In the genomic region with DNA sequence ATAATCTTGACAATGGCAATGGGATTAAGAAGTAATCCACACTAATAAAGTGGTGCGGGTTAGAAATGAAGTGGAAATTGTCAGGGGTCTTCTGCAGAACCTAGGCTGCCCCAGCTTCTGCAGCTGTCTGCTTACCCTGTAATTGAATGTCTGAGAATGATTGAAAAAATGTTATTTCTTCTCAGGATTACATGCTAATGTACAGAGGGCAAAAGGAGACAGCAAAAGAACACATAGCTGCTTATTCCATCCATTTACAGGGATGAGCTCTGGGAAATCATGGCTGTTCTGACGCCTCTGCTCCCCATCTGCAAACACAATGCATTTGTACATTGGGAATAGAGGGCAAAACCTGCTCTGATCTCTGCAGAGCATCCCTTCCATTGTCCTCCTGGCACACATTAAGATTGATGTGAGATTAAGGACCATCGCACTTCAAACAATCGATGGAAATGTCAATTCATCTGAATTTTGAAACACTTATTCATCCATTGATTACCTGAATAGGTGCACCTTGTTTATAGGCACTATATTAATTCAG, we compare ENCODE assay signal across 19 mouse cellular contexts. TPM values are rescaled to one million over a fixed set of nuclear protein-coding genes. Genes with fewer than 3 reads are reported as not detected.
A peak's percentile ranks its signal among the peaks of the same experiment; 100 is the strongest.
DNase-seq lines count a peak whose midpoint lies in the region; ATAC-seq and TF ChIP-seq lines count a peak whose summit lies in the region.
"Had no signal": no experiment of that assay in that cellular context is flagged by ENCODE, and none has a peak within 500 bp of the region (broad histone marks: within the 10 kb centered on the region; RNA-seq: fewer than 3 reads in every experiment).

No protein-coding gene starts in this region.

- peak overlapping the region; percentile 55 for H3K9ac ChIP-seq in embryonic facial prominence, embryonic 14.5 days (ENCODE audit: low read depth, low read length)
- no peak overlapping the region; the same call in 1 of the 2 replicates for H3K9ac ChIP-seq in intestine, embryonic 16.5 days (ENCODE audit: low read depth, low read length)
- peak overlapping the region; percentile 45 for H3K9ac ChIP-seq in midbrain, embryonic 13.5 days (replicated peaks)
- H3K9ac ChIP-seq in lung, postnatal 0 days (replicated peaks; ENCODE audit: low read depth), result no peak overlapping the region
- H3K9ac ChIP-seq: heart, embryonic 15.5 days; limb, embryonic 15.5 days; lung, embryonic 15.5 days had no signal

- no peak for TF ChIP-seq CTCF in brain, embryonic 14.5 days (IDR thresholded peaks at IDR 0.05; ENCODE audit: borderline replicate concordance, extremely low read depth, insufficient read depth, insufficient read length)
- no peak for TF ChIP-seq CTCF in lung, postnatal 0 days (IDR thresholded peaks at IDR 0.05)

- H3K36me3 ChIP-seq in embryonic facial prominence, embryonic 14.5 days (ENCODE audit: control insufficient read depth, insufficient read depth, low read length), result no peaks in the 10 kb centered on the region
- no peaks in the 10 kb centered on the region for H3K36me3 ChIP-seq in intestine, embryonic 16.5 days (ENCODE audit: control insufficient read depth, insufficient read depth, low read length)
- no peaks in the 10 kb centered on the region for H3K36me3 ChIP-seq in midbrain, embryonic 13.5 days
- no peaks in the 10 kb centered on the region for H3K36me3 ChIP-seq in lung, postnatal 0 days (ENCODE audit: insufficient read depth, low read length)
- H3K36me3 ChIP-seq: G1E; heart, embryonic 15.5 days; limb, embryonic 15.5 days; lung, embryonic 15.5 days had no signal

- H3K9me3 ChIP-seq in embryonic facial prominence, embryonic 14.5 days (ENCODE audit: control insufficient read depth, low read length), result no peaks in the 10 kb centered on the region
- no peaks in the 10 kb centered on the region for H3K9me3 ChIP-seq in intestine, embryonic 16.5 days (ENCODE audit: control insufficient read depth, low read length)
- H3K9me3 ChIP-seq in midbrain, embryonic 13.5 days, result no peaks in the 10 kb centered on the region
- H3K9me3 ChIP-seq in lung, postnatal 0 days (ENCODE audit: low read length), result no peaks in the 10 kb centered on the region
- H3K9me3 ChIP-seq: G1E; heart, embryonic 15.5 days; limb, embryonic 15.5 days; lung, embryonic 15.5 days had no signal

- no peak for TF ChIP-seq POLR2A in brain, embryonic 14.5 days (IDR thresholded peaks at IDR 0.05; ENCODE audit: borderline replicate concordance, extremely low read depth, insufficient read depth, insufficient read length, poor library complexity, severe bottlenecking)

- peak overlapping the region; percentile 21 for H3K4me3 ChIP-seq in embryonic facial prominence, embryonic 14.5 days (ENCODE audit: low read depth, low read length)
- H3K4me3 ChIP-seq in intestine, embryonic 16.5 days (ENCODE audit: low read length), result peak overlapping the region; percentile 1; the same call in 1 of the 2 replicates
- H3K4me3 ChIP-seq in midbrain, embryonic 13.5 days (replicated peaks), result peak overlapping the region; percentile 24
- H3K4me3 ChIP-seq in lung, postnatal 0 days (ENCODE audit: low read depth, low read length), result no peak overlapping the region
- H3K4me3 ChIP-seq: heart, embryonic 15.5 days; lung, embryonic 15.5 days had no signal

- no peak for ATAC-seq in embryonic facial prominence, embryonic 14.5 days (ENCODE audit: low read depth)
- no peak for ATAC-seq in intestine, embryonic 16.5 days
- peak; percentile 73; the same call in 1 of the 2 replicates for ATAC-seq in midbrain, embryonic 13.5 days
- no peak for ATAC-seq in lung, postnatal 0 days
- no peak for ATAC-seq in inflammation-experienced regulatory T-cells, adult 6 months

- H3K27ac ChIP-seq in embryonic facial prominence, embryonic 14.5 days (replicated peaks; ENCODE audit: low read depth, low read length), result peak overlapping the region; percentile 61
- H3K27ac ChIP-seq in intestine, embryonic 16.5 days (ENCODE audit: low read length), result 0 out of 2 replicates have a peak overlapping the region, but pooled peaks have one; percentile 13
- peak overlapping the region; percentile 86 for H3K27ac ChIP-seq in midbrain, embryonic 13.5 days
- no peak overlapping the region for H3K27ac ChIP-seq in lung, postnatal 0 days (ENCODE audit: low read length)
- H3K27ac ChIP-seq: heart, embryonic 15.5 days; limb, embryonic 15.5 days; lung, embryonic 15.5 days had no signal

- peak overlapping the region; percentile 51 for H3K4me2 ChIP-seq in embryonic facial prominence, embryonic 14.5 days (ENCODE audit: low read depth, low read length)
- H3K4me2 ChIP-seq in intestine, embryonic 16.5 days (ENCODE audit: low read depth, low read length), result peak overlapping the region; percentile 6
- peak overlapping the region; percentile 46 for H3K4me2 ChIP-seq in midbrain, embryonic 13.5 days (replicated peaks)
- no peak overlapping the region for H3K4me2 ChIP-seq in lung, postnatal 0 days (replicated peaks; ENCODE audit: low read depth, low read length)
- H3K4me2 ChIP-seq: heart, embryonic 15.5 days; lung, embryonic 15.5 days had no signal

- no peak for TF ChIP-seq EP300 in lung, postnatal 0 days (IDR thresholded peaks at IDR 0.05)

- 0 out of 2 replicates have a peak, but pooled peaks cover 3% of the 10 kb centered on the region for H3K27me3 ChIP-seq in embryonic facial prominence, embryonic 14.5 days (replicated peaks; ENCODE audit: control insufficient read depth, insufficient read depth, low read length)
- no peaks in the 10 kb centered on the region for H3K27me3 ChIP-seq in intestine, embryonic 16.5 days (replicated peaks; ENCODE audit: control insufficient read depth, insufficient read depth, low read length)
- H3K27me3 ChIP-seq in midbrain, embryonic 13.5 days, result peaks cover 7% of the 10 kb centered on the region
- H3K27me3 ChIP-seq in lung, postnatal 0 days (replicated peaks; ENCODE audit: insufficient read depth, low read length), result peaks cover 4% of the 10 kb centered on the region; the same call in 1 of the 2 replicates

- H3K4me1 ChIP-seq in embryonic facial prominence, embryonic 14.5 days (ENCODE audit: control insufficient read depth, insufficient read depth, low read length), result peaks cover 14% of the 10 kb centered on the region
- peaks cover 12% of the 10 kb centered on the region for H3K4me1 ChIP-seq in intestine, embryonic 16.5 days (ENCODE audit: control insufficient read depth, insufficient read depth, low read length)
- H3K4me1 ChIP-seq in midbrain, embryonic 13.5 days (replicated peaks), result peaks cover 33% of the 10 kb centered on the region
- peaks cover 2% of the 10 kb centered on the region; the same call in 1 of the 2 replicates for H3K4me1 ChIP-seq in lung, postnatal 0 days (ENCODE audit: insufficient read depth, low read depth, low read length)

- DNase-seq in brain, embryonic 14.5 days (ENCODE audit: low read depth), result peak; percentile 55
- no peak for DNase-seq in embryonic facial prominence, embryonic 14.5 days (ENCODE audit: low spot score)
- no peak for DNase-seq in lung, postnatal 0 days (ENCODE audit: low spot score)
- DNase-seq in adrenal gland, adult 2 months, result no peak
- no peak for DNase-seq in adrenal gland, adult (ENCODE audit: inconsistent age in 2 of 2, low spot score in 1 of 2)
- DNase-seq: cerebellum, adult 11-12 months; kidney, postnatal 14 days; right cerebral cortex, postnatal 4 days; thymus, adult 2 months had no signal

- 60% methylated on average over 4 of the region's 4 CpGs for WGBS in embryonic facial prominence, embryonic 14.5 days
- WGBS in intestine, embryonic 16.5 days, result 57% methylated on average over 4 of the region's 4 CpGs
- 17% methylated on average over 4 of the region's 4 CpGs for WGBS in midbrain, embryonic 13.5 days
- 70% methylated on average over 4 of the region's 4 CpGs for WGBS in lung, postnatal 0 days

RNA-seq across cellular contexts. Expression of a gene that starts 7.3 kb away (rescaled TPM):
- 46.3 and 126 TPM in 2 replicates for polyA plus RNA-seq in brain, embryonic 14.5 days (2012; rRNA removed)
- polyA plus RNA-seq in embryonic facial prominence, embryonic 14.5 days (2014; fragmentation: Nextera tagmentation; extraction: Ambion mirVana), result 33.9 and 45.0 TPM in 2 replicates
- polyA plus RNA-seq in intestine, embryonic 16.5 days (2015; fragmentation: Nextera tagmentation; extraction: Ambion mirVana), result 96.7 and 107 TPM in 2 replicates
- 89.1 and 122 TPM in 2 replicates for polyA plus RNA-seq in midbrain, embryonic 13.5 days (2015; fragmentation: Nextera tagmentation; extraction: Ambion mirVana)
- 0.05 TPM in 1 of 2 replicates, not detected in the other for polyA plus RNA-seq in lung, postnatal 0 days (2015; fragmentation: Nextera tagmentation; extraction: Ambion mirVana)
- total RNA-seq in adrenal gland, adult 2 months (2021), result 10 to 100 TPM in 1 of 2 experiments, 1 to 10 TPM in 1; 7.3 to 14.6 TPM
- polyA plus RNA-seq in adrenal gland, adult 2 months (2012; rRNA removed), result 4.0 and 6.1 TPM in 2 replicates
- under 1 TPM; 0.34 to 0.99 (median 0.50) TPM for polyA plus RNA-seq in inflammation-experienced regulatory T-cells, adult 6 months (2017; shearing (Covaris generic))
- total RNA-seq: common myeloid progenitor, adult 5-6 weeks; layer of hippocampus, postnatal 25 days had no signal
- polyA plus RNA-seq: gonadal fat pad, adult 2 months had no signal

Comparison
In these comparisons a context has a peak if more than half of its experiments do, and no peak if none do; other contexts are left out.
1. H3K9ac ChIP-seq: peak in embryonic facial prominence, embryonic 14.5 days (single experiment) and midbrain, embryonic 13.5 days (single experiment); none in intestine, embryonic 16.5 days (single experiment) and lung, postnatal 0 days (single experiment).